Mouse (Mus musculus) erythroblast, embryonic 14.5 days (primary cell): Measurements from ENCODE around the gene Gatc.

Source experiments
- GATA1 ChIP-seq: IDR thresholded peaks from 2 replicates; pipeline ENCODE4 v1.6.1; 2012; ENCODE audit warnings: low read length, inconsistent platforms, mixed read lengths
- TAL1 ChIP-seq: IDR thresholded peaks from 3 replicates; pipeline ENCODE4 v1.6.1; 2012; ENCODE audit warnings: low read length, inconsistent platforms, mixed read lengths

GRCm38 (mm10) chr5:115313668-115313943, 27.4 kb downstream of the Gatc start:
- TF ChIP-seq GATA1 (no peak), TAL1 (no peak)
